Mouse (Mus musculus) forelimb bud, embryonic 11.5 days (tissue): ENCODE measurements around the gene Nup188.

ENCODE experiments used
- DNase-seq: peaks from one replicate; pipeline ENCODE4 v3.0.0-alpha.2; 2012; ENCODE audit warnings: low read depth, low spot score

Gene Nup188

GRCm38 (mm10) chr2:30285004-30285403 is 1.2 kb upstream of the Nup188 start:
- DNase-seq = no peak

DNA sequence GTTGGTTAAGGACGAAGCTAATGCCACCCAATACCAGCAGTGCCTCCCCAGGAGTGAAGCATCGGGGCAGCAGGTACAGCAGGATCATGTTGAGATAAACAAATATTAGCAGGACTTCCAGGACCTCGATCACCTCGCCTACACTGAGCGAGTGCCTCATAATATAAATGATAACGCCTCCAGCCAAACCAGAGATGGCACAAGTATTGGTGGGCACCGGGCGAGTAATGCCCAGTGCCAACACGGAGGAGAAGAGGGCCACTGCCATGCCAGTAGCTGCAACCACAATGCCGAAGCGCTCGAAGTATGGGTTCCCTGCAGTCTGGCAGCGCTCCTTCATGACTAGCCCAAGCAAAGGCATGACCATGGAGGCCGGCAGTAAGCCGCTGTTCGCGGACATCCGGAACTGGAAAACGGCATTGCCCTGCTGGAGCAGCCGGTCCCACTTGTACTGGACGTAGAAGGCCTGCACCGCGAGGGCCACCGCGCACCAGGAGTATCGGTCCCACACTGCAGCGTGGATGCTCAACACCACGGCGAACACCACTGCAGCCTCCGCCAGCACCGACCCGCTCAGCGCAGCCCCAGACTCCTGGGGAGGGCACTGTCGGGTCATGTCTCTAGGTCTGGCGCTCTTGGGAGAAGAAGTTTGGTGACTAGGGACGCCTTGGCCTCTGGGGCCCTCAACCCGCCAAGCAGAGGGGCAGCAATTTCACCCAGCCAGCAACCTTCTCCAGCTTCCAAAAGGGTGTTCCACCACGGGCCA is 598 bp upstream of the Nup188 start:
- no peak for DNase-seq

DNA sequence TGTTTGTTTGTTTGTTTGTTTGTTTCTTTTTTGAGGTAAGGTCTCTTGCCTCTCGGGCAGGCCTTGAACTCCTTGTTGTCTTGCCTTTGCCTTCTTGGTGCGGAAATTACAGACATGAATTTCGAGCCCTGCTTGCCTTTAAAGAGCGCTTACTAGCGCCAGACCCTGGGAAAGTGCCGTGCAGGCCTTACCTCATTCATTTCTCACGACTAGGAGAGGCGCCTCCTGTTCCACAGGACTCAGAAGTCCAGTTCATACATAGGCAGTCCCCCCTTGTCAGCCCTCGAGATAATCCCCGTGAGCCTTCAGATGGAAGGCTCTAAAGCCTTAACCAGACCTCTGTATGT is 803 bp downstream of the Nup188 start:
- DNase-seq = peak; percentile 45

- no peak for DNase-seq
Observed at GRCm38 (mm10) chr2:30299525-30299924, 13.3 kb downstream of the Nup188 start.

- no peak for DNase-seq
Observed at GRCm38 (mm10) chr2:30299966-30300365, 13.8 kb downstream of the Nup188 start.

GRCm38 (mm10) chr2:30306087-30306486 is 19.9 kb downstream of the Nup188 start:
- DNase-seq = no peak

GRCm38 (mm10) chr2:30309351-30309750 is 23.2 kb downstream of the Nup188 start:
- no peak for DNase-seq

DNA sequence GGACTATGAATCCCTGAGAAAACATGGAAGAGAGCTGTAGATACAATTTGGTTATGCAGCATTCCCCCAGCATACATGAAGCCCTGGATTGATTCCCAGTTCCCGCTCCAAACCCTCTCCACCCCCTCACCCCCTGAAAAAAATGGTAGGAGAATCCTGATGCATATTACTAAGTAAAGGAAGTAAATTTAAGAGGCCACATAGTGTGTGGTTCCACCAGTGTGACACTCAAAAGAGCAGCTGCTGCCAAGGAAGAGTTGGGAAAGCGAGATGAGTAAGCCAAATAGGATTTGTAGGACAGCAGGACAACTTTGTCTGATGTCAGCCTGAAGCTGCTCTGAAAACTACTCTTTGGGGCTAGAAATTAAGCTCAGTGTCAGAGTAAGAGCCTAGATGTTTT is 25.3 kb downstream of the Nup188 start:
- DNase-seq = no peak

- no peak for DNase-seq
Observed at GRCm38 (mm10) chr2:30316136-30316535, 29.9 kb downstream of the Nup188 start.

DNA sequence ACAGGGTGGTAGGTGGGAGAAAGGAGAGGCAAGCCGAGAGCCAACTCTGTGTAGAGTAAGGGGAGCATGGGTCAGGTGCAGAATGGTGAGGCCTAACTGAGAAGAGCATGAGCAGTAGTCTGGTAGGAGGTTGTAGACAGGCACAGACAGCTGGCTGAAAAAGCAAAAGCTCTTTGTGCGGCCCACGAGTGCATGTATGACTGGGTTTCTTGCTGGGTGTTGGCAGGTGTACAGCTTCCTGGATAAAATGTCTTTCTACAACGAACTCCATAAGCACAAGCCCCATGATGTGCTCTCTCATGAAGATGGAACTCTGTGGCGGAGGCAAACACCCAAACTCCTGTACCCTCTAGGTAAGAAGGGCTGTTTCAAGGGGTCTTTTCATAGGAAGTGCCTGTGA is 30.8 kb downstream of the Nup188 start:
- DNase-seq = no peak

GRCm38 (mm10) chr2:30319260-30319659 is 33.1 kb downstream of the Nup188 start:
- no peak for DNase-seq

DNA sequence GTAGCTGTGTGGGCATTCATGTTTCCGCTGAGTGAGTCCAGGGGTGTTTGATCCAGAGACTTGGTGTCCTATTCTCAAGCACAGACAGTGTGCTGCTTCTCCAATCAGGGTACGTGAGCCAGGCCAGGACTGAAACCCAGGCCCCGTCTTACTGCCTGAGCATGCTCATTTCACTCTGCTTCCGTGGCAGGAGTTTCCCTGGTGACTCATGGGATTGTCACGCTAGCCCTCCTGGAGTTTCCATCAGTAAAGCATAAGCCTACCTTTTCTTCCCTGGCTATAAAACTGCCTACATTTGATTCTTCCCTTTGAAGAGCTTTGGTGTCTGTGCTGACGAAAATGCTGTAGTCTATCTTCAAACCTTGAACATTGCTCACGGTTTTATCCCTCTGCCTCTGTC is 36.9 kb downstream of the Nup188 start:
- DNase-seq = no peak

GRCm38 (mm10) chr2:30325296-30325695 is 39.1 kb downstream of the Nup188 start:
- no peak for DNase-seq

DNA sequence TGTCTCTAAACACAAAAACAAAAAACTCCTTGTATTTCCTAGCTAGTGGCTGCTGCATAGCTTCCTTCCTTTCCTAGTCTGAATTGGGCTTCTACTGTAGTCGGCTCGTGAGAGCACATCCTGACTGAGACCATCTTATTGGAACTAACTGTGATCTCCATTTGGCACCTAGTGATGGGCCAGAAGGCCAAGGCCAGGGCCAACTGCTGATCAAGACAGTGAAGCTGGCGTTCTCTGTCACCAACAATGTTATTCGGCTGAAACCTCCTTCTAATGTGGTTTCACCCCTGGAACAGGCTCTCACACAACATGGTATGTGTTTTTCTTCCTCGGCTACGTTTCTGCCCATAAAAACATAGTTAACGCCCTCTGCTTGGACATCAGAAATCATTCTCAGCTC is 41.1 kb downstream of the Nup188 start:
- DNase-seq = no peak

- no peak for DNase-seq
Observed at GRCm38 (mm10) chr2:30328791-30329190, 42.6 kb downstream of the Nup188 start.

GRCm38 (mm10) chr2:30335324-30335723 is 49.1 kb downstream of the Nup188 start:
- no peak for DNase-seq

GRCm38 (mm10) chr2:30336174-30336915 is 50.1 kb downstream of the Nup188 start:
- DNase-seq = no peak

DNA sequence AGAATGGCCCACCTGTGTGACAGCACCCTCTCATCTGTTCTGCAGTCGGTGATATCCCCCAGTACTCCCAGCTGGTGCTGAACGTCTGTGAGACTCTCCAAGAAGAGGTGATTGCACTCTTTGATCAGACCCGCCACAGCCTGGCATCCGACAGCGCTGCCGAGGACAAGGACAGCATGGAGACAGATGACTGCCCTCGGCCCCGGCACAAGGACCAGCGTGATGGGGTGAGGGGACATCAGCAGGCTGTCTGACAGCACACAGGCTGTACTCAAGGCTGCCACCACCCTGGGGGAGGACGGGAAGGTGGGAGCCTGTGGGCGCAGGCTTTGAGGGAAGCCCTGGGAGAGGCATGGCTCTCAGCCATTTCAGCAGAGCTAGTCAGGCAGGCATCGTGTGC is 51.0 kb downstream of the Nup188 start:
- no peak for DNase-seq

GRCm38 (mm10) chr2:30342061-30342460 is 55.9 kb downstream of the Nup188 start:
- DNase-seq = no peak

DNA sequence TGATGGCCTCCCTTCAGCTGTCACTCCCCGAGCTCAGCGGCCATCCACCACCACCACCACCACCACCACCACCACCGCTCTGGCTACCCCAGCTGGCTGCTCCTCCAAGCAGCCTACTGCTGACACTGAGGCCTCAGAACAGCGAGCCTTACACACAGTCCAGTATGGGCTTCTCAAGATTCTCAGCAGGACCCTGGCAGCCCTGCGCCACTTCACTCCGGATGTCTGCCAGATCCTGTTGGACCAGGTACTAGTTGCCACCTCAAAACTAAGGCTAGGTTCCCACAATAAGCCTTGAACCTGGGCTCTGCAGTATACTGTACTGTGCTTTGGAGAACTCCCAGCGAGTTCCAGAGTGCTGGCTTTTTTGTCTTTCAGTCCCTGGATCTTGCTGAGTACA is 56.3 kb downstream of the Nup188 start:
- DNase-seq = no peak

DNA sequence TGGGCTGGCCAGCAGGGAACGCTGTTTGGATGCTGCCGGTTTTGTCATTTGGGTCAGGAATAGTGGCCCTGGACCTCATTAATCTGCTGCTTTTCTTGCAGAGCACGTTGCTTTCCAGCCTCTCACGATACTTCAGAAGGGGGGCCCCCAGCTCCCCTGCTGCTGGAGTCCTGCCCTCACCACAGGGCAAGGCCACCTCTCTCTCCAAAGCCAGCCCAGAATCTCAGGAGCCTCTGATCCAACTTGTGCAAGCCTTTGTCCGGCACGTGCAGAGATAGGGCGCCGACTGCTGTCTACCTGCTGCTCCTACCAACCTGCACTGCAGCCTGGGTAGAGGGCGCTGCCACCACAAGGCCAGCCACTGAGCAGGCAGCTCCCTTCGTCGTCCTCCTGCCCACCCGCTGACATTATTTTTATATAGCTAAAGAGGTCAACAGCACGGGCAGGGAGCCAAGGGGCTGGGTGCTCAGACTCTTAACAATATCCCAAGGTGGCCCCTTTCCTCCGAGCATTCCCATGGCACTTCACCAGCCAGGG is 57.5 kb downstream of the Nup188 start:
- DNase-seq = no peak

GRCm38 (mm10) chr2:30345971-30346676 is 59.9 kb downstream of the Nup188 start:
- no peak for DNase-seq
